8 mouse cellular contexts compared by ENCODE assay signal in the genomic region with DNA sequence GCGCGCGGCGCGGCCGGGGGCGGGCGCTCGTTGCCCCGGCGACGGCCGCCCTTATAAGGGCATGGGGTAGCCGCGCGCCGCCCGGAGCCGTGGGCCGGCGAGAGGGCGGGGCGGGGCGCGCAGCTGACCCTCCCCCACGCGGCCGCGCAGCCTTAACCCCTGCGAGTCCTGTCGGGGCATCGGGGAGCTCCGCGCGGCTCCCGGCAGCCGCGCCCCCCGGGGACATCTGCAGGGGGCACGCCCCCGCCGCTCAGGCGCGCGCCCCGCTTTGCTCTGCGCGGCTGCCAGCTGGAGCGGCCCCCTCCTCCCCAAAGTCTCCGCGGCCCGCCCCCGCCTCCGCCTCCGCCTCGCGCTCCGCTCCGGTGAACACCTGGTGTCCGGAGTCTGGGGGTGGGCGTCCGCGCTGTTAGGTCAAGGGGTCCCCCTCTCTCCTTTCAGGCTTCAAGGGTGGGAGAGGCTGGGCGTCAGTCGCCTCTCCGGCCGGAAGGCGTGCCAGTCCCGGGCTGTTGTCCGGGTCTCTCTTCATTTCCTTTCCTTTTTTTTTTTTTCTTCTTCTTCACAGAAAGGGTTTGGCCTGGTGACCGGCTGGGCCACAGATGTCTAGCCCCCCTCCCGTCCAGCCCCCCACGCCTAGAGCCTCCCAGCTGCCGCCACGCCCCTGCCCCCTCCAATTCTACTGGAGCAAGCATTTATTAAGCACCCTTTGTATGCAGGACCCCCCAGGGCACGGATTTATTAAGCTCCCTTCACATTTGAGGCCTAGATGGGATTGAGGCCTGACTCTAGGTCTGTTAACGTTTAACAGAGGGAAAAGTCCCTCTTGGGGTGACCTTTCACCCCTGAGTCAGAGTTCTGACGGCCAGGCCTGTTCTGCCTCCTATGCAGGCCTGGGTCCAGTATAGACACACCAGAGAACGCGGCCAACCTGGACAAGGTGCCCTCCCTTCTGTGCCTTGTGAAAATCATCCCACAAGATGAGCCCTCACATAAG. TPM values are rescaled to one million over a fixed set of nuclear protein-coding genes. Genes with fewer than 3 reads are reported as not detected.
DNase-seq lines count a peak whose midpoint lies in the region; ATAC-seq lines count a peak whose summit lies in the region.

No protein-coding gene starts in this region.

- ATAC-seq in embryonic facial prominence, embryonic 11.5 days (replicated peaks; ENCODE audit: insufficient number of reproducible peaks, low FRiP score, low TSS enrichment, low read depth) = peak; percentile 84
- peak; percentile 89 for ATAC-seq in heart, embryonic 12.5 days (ENCODE audit: insufficient number of reproducible peaks, low FRiP score)
- peak; percentile 90 for ATAC-seq in kidney, embryonic 16.5 days (ENCODE audit: low FRiP score, low TSS enrichment)
- peak; percentile 68 for ATAC-seq in liver, embryonic 15.5 days (ENCODE audit: insufficient read depth)
- peak; percentile 87 for ATAC-seq in neural tube, embryonic 11.5 days (ENCODE audit: insufficient read depth, low FRiP score, low TSS enrichment)
- peak; percentile 91 for ATAC-seq in stomach, embryonic 16.5 days (ENCODE audit: insufficient read depth, low FRiP score)

- 1% methylated on average over 62 of the region's 80 CpGs for WGBS in embryonic facial prominence, embryonic 11.5 days
- WGBS in heart, embryonic 12.5 days = 4% methylated on average over 55 of the region's 80 CpGs
- 2% methylated on average over 63 of the region's 80 CpGs for WGBS in kidney, embryonic 16.5 days
- 4% methylated on average over 76 of the region's 80 CpGs for whole genome bisulfite sequencing in liver, embryonic 15.5 days (ENCODE audit: insufficient replicate concordance)
- 2% methylated on average over 70 of the region's 80 CpGs for WGBS in neural tube, embryonic 11.5 days
- 1% methylated on average over 67 of the region's 80 CpGs for WGBS in stomach, embryonic 16.5 days

- peaks cover 8% of the 10 kb centered on the region for H3K4me1 ChIP-seq in embryonic facial prominence, embryonic 11.5 days (ENCODE audit: control insufficient read depth, insufficient read depth, low read length)
- H3K4me1 ChIP-seq in heart, embryonic 12.5 days (replicated peaks) = peaks cover 38% of the 10 kb centered on the region
- H3K4me1 ChIP-seq in kidney, embryonic 16.5 days (ENCODE audit: insufficient read depth, low read length) = peaks cover 46% of the 10 kb centered on the region
- peaks cover 30% of the 10 kb centered on the region for H3K4me1 ChIP-seq in liver, embryonic 15.5 days (replicated peaks)
- peaks cover 23% of the 10 kb centered on the region for H3K4me1 ChIP-seq in neural tube, embryonic 11.5 days (ENCODE audit: control insufficient read depth, insufficient read depth, low read length)
- peaks cover 32% of the 10 kb centered on the region for H3K4me1 ChIP-seq in stomach, embryonic 16.5 days (ENCODE audit: control insufficient read depth, insufficient read depth, low read length)

- peak overlapping the region; percentile 98 for H3K4me2 ChIP-seq in embryonic facial prominence, embryonic 11.5 days (ENCODE audit: low read depth, low read length)
- H3K4me2 ChIP-seq in heart, embryonic 12.5 days = peak overlapping the region; percentile 95
- H3K4me2 ChIP-seq in kidney, embryonic 16.5 days (replicated peaks; ENCODE audit: low read depth, low read length) = peak overlapping the region; percentile 94
- H3K4me2 ChIP-seq in liver, embryonic 15.5 days = peak overlapping the region; percentile 79
- H3K4me2 ChIP-seq in neural tube, embryonic 11.5 days (ENCODE audit: low read depth) = peak overlapping the region; percentile 97
- H3K4me2 ChIP-seq in stomach, embryonic 16.5 days (ENCODE audit: low read depth, low read length) = peak overlapping the region; percentile 98

- peak overlapping the region; percentile 92 for H3K27ac ChIP-seq in embryonic facial prominence, embryonic 11.5 days (replicated peaks; ENCODE audit: low read depth, low read length)
- H3K27ac ChIP-seq in heart, embryonic 12.5 days (ENCODE audit: poor library complexity, severe bottlenecking) = peak overlapping the region; percentile 88
- H3K27ac ChIP-seq in kidney, embryonic 16.5 days (ENCODE audit: low read length) = peak overlapping the region; percentile 99
- H3K27ac ChIP-seq in liver, embryonic 15.5 days (replicated peaks) = peak overlapping the region; percentile 79
- peak overlapping the region; percentile 96 for H3K27ac ChIP-seq in neural tube, embryonic 11.5 days (ENCODE audit: low read depth, low read length)
- H3K27ac ChIP-seq in stomach, embryonic 16.5 days (ENCODE audit: low read length) = peak overlapping the region; percentile 98

- H3K9ac ChIP-seq in embryonic facial prominence, embryonic 11.5 days (replicated peaks; ENCODE audit: low read length) = peak overlapping the region; percentile 67
- H3K9ac ChIP-seq in heart, embryonic 12.5 days = peak overlapping the region; percentile 86
- H3K9ac ChIP-seq in kidney, embryonic 16.5 days (replicated peaks; ENCODE audit: low read length) = peak overlapping the region; percentile 94
- H3K9ac ChIP-seq in liver, embryonic 15.5 days = peak overlapping the region; percentile 50; the same call in 1 of the 2 replicates
- H3K9ac ChIP-seq in neural tube, embryonic 11.5 days (ENCODE audit: low read length) = peak overlapping the region; percentile 89
- H3K9ac ChIP-seq in stomach, embryonic 16.5 days (ENCODE audit: low read length) = peak overlapping the region; percentile 97

- peak; percentile 93 for DNase-seq in 3134 (ENCODE audit: extremely low read depth, insufficient read length, low spot score)
- peak; percentile 84 for DNase-seq in adrenal gland, adult 8-10 months
- DNase-seq in embryonic facial prominence, embryonic 11.5 days (ENCODE audit: low spot score) = peak; percentile 92
- peak; percentile 91 for DNase-seq in neural tube, embryonic 11.5 days (ENCODE audit: low spot score)

- H3K36me3 ChIP-seq in embryonic facial prominence, embryonic 11.5 days (replicated peaks; ENCODE audit: control insufficient read depth, insufficient read depth, low read depth, low read length) = no peaks in the 10 kb centered on the region
- H3K36me3 ChIP-seq in heart, embryonic 12.5 days = peaks cover 18% of the 10 kb centered on the region
- H3K36me3 ChIP-seq in kidney, embryonic 16.5 days (ENCODE audit: insufficient read depth, low read length) = peaks cover 12% of the 10 kb centered on the region
- H3K36me3 ChIP-seq in liver, embryonic 15.5 days (replicated peaks) = 0 out of 2 replicates have a peak, but pooled peaks cover 10% of the 10 kb centered on the region
- H3K36me3 ChIP-seq in neural tube, embryonic 11.5 days (ENCODE audit: control insufficient read depth, insufficient read depth, low read length) = no peaks in the 10 kb centered on the region
- H3K36me3 ChIP-seq in stomach, embryonic 16.5 days (ENCODE audit: control insufficient read depth, insufficient read depth, low read length) = no peaks in the 10 kb centered on the region; the same call in 1 of the 2 replicates

- peak overlapping the region; percentile 67 for H3K4me3 ChIP-seq in embryonic facial prominence, embryonic 11.5 days (ENCODE audit: low read depth, low read length)
- H3K4me3 ChIP-seq in heart, embryonic 12.5 days = peak overlapping the region; percentile 94
- H3K4me3 ChIP-seq in kidney, embryonic 16.5 days (ENCODE audit: low read length) = peak overlapping the region; percentile 75
- peak overlapping the region; percentile 64 for H3K4me3 ChIP-seq in liver, embryonic 15.5 days (replicated peaks)
- peak overlapping the region; percentile 81 for H3K4me3 ChIP-seq in neural tube, embryonic 11.5 days (ENCODE audit: low read depth, low read length)
- H3K4me3 ChIP-seq in stomach, embryonic 16.5 days (replicated peaks; ENCODE audit: low read length) = peak overlapping the region; percentile 97

- no peaks in the 10 kb centered on the region for H3K9me3 ChIP-seq in embryonic facial prominence, embryonic 11.5 days (replicated peaks; ENCODE audit: control insufficient read depth, low read length)
- H3K9me3 ChIP-seq in heart, embryonic 12.5 days (replicated peaks) = no peaks in the 10 kb centered on the region
- no peaks in the 10 kb centered on the region for H3K9me3 ChIP-seq in kidney, embryonic 16.5 days (ENCODE audit: low read length)
- no peaks in the 10 kb centered on the region for H3K9me3 ChIP-seq in liver, embryonic 15.5 days (replicated peaks)
- H3K9me3 ChIP-seq in neural tube, embryonic 11.5 days (ENCODE audit: control insufficient read depth, low read length) = no peaks in the 10 kb centered on the region
- H3K9me3 ChIP-seq in stomach, embryonic 16.5 days (replicated peaks; ENCODE audit: control insufficient read depth, low read length) = no peaks in the 10 kb centered on the region

- H3K27me3 ChIP-seq in embryonic facial prominence, embryonic 11.5 days (ENCODE audit: control insufficient read depth, insufficient read depth, low read length) = no peaks in the 10 kb centered on the region
- no peaks in the 10 kb centered on the region for H3K27me3 ChIP-seq in heart, embryonic 12.5 days (replicated peaks)
- H3K27me3 ChIP-seq in kidney, embryonic 16.5 days (ENCODE audit: insufficient read depth, low read length) = no peaks in the 10 kb centered on the region
- peaks cover 66% of the 10 kb centered on the region for H3K27me3 ChIP-seq in liver, embryonic 15.5 days
- no peaks in the 10 kb centered on the region for H3K27me3 ChIP-seq in neural tube, embryonic 11.5 days (ENCODE audit: control insufficient read depth, insufficient read depth, low read length)
- H3K27me3 ChIP-seq in stomach, embryonic 16.5 days (ENCODE audit: control insufficient read depth, insufficient read depth, low read length) = no peaks in the 10 kb centered on the region

RNA-seq across cellular contexts. Expression of a gene that starts 0.5 kb away (rescaled TPM):
- 10 to 100 TPM; 59.1 to 67.2 (median 62.7) TPM for total RNA-seq in adrenal gland, adult 8-10 months (2022)
- 53.7 and 62.5 TPM in 2 replicates for polyA plus RNA-seq in embryonic facial prominence, embryonic 11.5 days (2014; fragmentation: Nextera tagmentation; extraction: Ambion mirVana)
- 63.6 and 64.3 TPM in 2 replicates for polyA plus RNA-seq in heart, embryonic 12.5 days (2016; fragmentation: Nextera tagmentation; extraction: Ambion mirVana)
- 65.4 and 82.9 TPM in 2 replicates for polyA plus RNA-seq in kidney, embryonic 16.5 days (2015; fragmentation: Nextera tagmentation; extraction: Ambion mirVana)
- 24.1 and 27.0 TPM in 2 replicates for polyA plus RNA-seq in liver, embryonic 15.5 days (2015; fragmentation: Nextera tagmentation; extraction: Ambion mirVana)
- polyA plus RNA-seq in neural tube, embryonic 11.5 days (2014; fragmentation: Nextera tagmentation; extraction: Ambion mirVana) = 83.4 and 84.0 TPM in 2 replicates
- 17.3 and 24.1 TPM in 2 replicates for polyA plus RNA-seq in stomach, embryonic 16.5 days (2015; fragmentation: Nextera tagmentation; extraction: Ambion mirVana)

RNA-seq across cellular contexts. Expression of a gene that starts 11.2 kb away (rescaled TPM):
- 10 to 100 TPM; 15.9 to 18.8 (median 17.7) TPM for total RNA-seq in adrenal gland, adult 8-10 months (2022)
- 2.1 and 2.2 TPM in 2 replicates for polyA plus RNA-seq in embryonic facial prominence, embryonic 11.5 days (2014; fragmentation: Nextera tagmentation; extraction: Ambion mirVana)
- 5.5 and 5.7 TPM in 2 replicates for polyA plus RNA-seq in heart, embryonic 12.5 days (2016; fragmentation: Nextera tagmentation; extraction: Ambion mirVana)
- 6.1 TPM in 2 replicates for polyA plus RNA-seq in kidney, embryonic 16.5 days (2015; fragmentation: Nextera tagmentation; extraction: Ambion mirVana)
- 4.6 and 5.2 TPM in 2 replicates for polyA plus RNA-seq in liver, embryonic 15.5 days (2015; fragmentation: Nextera tagmentation; extraction: Ambion mirVana)
- 3.4 and 3.8 TPM in 2 replicates for polyA plus RNA-seq in neural tube, embryonic 11.5 days (2014; fragmentation: Nextera tagmentation; extraction: Ambion mirVana)
- polyA plus RNA-seq in stomach, embryonic 16.5 days (2015; fragmentation: Nextera tagmentation; extraction: Ambion mirVana) = 5.6 and 6.5 TPM in 2 replicates

RNA-seq across cellular contexts. Expression of a gene that starts 13.3 kb away (rescaled TPM):
- 10 to 100 TPM; 11.4 to 25.1 (median 18.2) TPM for total RNA-seq in adrenal gland, adult 8-10 months (2022)
- 2.9 and 4.3 TPM in 2 replicates for polyA plus RNA-seq in embryonic facial prominence, embryonic 11.5 days (2014; fragmentation: Nextera tagmentation; extraction: Ambion mirVana)
- polyA plus RNA-seq in heart, embryonic 12.5 days (2016; fragmentation: Nextera tagmentation; extraction: Ambion mirVana) = 4.8 and 6.1 TPM in 2 replicates
- 29.8 and 31.2 TPM in 2 replicates for polyA plus RNA-seq in kidney, embryonic 16.5 days (2015; fragmentation: Nextera tagmentation; extraction: Ambion mirVana)
- 3.3 and 5.2 TPM in 2 replicates for polyA plus RNA-seq in liver, embryonic 15.5 days (2015; fragmentation: Nextera tagmentation; extraction: Ambion mirVana)
- polyA plus RNA-seq in neural tube, embryonic 11.5 days (2014; fragmentation: Nextera tagmentation; extraction: Ambion mirVana) = 3.9 and 4.5 TPM in 2 replicates
- 12.7 and 12.8 TPM in 2 replicates for polyA plus RNA-seq in stomach, embryonic 16.5 days (2015; fragmentation: Nextera tagmentation; extraction: Ambion mirVana)

RNA-seq across cellular contexts. Expression of a gene that starts 14.4 kb away (rescaled TPM):
- 100 to 1,000 TPM; 101 to 137 (median 120) TPM for total RNA-seq in adrenal gland, adult 8-10 months (2022)
- polyA plus RNA-seq in embryonic facial prominence, embryonic 11.5 days (2014; fragmentation: Nextera tagmentation; extraction: Ambion mirVana) = 93.6 and 111 TPM in 2 replicates
- polyA plus RNA-seq in heart, embryonic 12.5 days (2016; fragmentation: Nextera tagmentation; extraction: Ambion mirVana) = 77.6 and 94.2 TPM in 2 replicates
- polyA plus RNA-seq in kidney, embryonic 16.5 days (2015; fragmentation: Nextera tagmentation; extraction: Ambion mirVana) = 116 and 120 TPM in 2 replicates
- 56.0 and 58.5 TPM in 2 replicates for polyA plus RNA-seq in liver, embryonic 15.5 days (2015; fragmentation: Nextera tagmentation; extraction: Ambion mirVana)
- 106 and 109 TPM in 2 replicates for polyA plus RNA-seq in neural tube, embryonic 11.5 days (2014; fragmentation: Nextera tagmentation; extraction: Ambion mirVana)
- polyA plus RNA-seq in stomach, embryonic 16.5 days (2015; fragmentation: Nextera tagmentation; extraction: Ambion mirVana) = 72.2 and 77.4 TPM in 2 replicates

RNA-seq across cellular contexts. Expression of a gene that starts 15.6 kb away (rescaled TPM):
- 100 to 1,000 TPM; 203 to 262 (median 232) TPM for total RNA-seq in adrenal gland, adult 8-10 months (2022)
- polyA plus RNA-seq in embryonic facial prominence, embryonic 11.5 days (2014; fragmentation: Nextera tagmentation; extraction: Ambion mirVana) = 78.0 and 81.0 TPM in 2 replicates
- 68.6 and 69.9 TPM in 2 replicates for polyA plus RNA-seq in heart, embryonic 12.5 days (2016; fragmentation: Nextera tagmentation; extraction: Ambion mirVana)
- 109 and 111 TPM in 2 replicates for polyA plus RNA-seq in kidney, embryonic 16.5 days (2015; fragmentation: Nextera tagmentation; extraction: Ambion mirVana)
- polyA plus RNA-seq in liver, embryonic 15.5 days (2015; fragmentation: Nextera tagmentation; extraction: Ambion mirVana) = 38.7 and 41.1 TPM in 2 replicates
- 78.9 and 81.5 TPM in 2 replicates for polyA plus RNA-seq in neural tube, embryonic 11.5 days (2014; fragmentation: Nextera tagmentation; extraction: Ambion mirVana)
- polyA plus RNA-seq in stomach, embryonic 16.5 days (2015; fragmentation: Nextera tagmentation; extraction: Ambion mirVana) = 90.2 and 91.5 TPM in 2 replicates

Comparison
In these comparisons a context has a peak if more than half of its experiments do, and no peak if none do; other contexts are left out.
1. Peak in every context shown above with its lines: DNase-seq, ATAC-seq, H3K4me3 ChIP-seq and H3K27ac ChIP-seq.